Mouse (Mus musculus): ENCODE data around the gene Wbp1. TPM values are rescaled to one million over a fixed set of nuclear protein-coding genes. Genes with fewer than 3 reads are reported as not detected.

Wbp1 gene
- total and polyA plus RNA-seq, 3 experiments: 42.4 to 72.8 TPM; not detected in 1

DNA sequence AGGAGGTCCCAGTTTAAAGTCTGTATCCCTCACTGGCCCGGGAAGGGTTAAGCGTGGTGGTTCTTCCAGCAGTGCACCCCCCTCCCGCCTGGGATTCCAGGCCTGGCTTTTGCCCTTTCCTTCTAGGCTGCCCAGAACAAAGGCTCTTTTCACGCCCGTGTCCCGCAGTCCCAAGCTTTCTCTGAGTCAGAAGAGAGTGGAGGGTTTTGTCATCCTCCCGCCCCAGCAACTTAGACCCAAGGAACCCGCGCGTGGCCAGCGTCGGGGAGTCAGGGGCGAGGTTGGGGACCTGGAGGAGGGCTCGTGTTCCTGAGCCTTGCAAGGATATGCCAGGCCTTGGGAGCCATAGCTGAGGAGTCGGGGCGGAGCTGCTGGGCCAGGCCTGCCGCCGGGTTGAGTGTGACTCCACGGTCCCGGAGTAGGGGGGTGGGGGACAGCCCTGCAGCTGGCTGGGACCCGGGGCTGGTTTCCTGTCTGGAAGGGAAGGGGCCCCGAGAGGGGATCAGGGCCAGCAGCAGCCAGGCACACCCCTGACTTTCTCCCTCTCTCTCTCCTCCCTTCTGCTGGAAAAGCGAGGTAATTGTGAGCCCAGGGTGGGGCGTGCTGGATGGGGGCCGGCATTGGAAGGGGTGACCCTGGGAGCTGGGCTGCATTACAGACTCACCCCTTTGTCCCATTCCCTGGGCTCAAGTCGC is 15.7 kb upstream of the Wbp1 start (continued):
- no peak for TF ChIP-seq ZNF384 (IDR thresholded peaks at IDR 0.05; ENCODE audit: low read depth, low read length)
- TF ChIP-seq EP300 (IDR thresholded peaks at IDR 0.05; ENCODE audit: low read depth in 1 of 2, low read length in 2 of 2): no peak
- TF ChIP-seq CHD1 (IDR thresholded peaks at IDR 0.05; ENCODE audit: low read depth, low read length): 0 out of 2 replicates have a peak, but pooled peaks have one; percentile 68
- no peak for TF ChIP-seq E2F4 (IDR thresholded peaks at IDR 0.05; ENCODE audit: borderline replicate concordance, low read depth, low read length)
- no peak for TF ChIP-seq MXI1 (IDR thresholded peaks at IDR 0.05; ENCODE audit: low read depth, low read length)
- no peak for TF ChIP-seq GATA1 (IDR thresholded peaks at IDR 0.05; ENCODE audit: low read depth, low read length)
- TF ChIP-seq RCOR1 (IDR thresholded peaks at IDR 0.05; ENCODE audit: low read depth, low read length): no peak
- TF ChIP-seq JUND (IDR thresholded peaks at IDR 0.05; ENCODE audit: low read depth, low read length): no peak
- 0 out of 4 replicates have a peak, but pooled peaks of 1 of the 2 experiments have one; percentile 15 for TF ChIP-seq POLR2A (IDR thresholded peaks at IDR 0.05; ENCODE audit: control insufficient read depth in 1 of 2, insufficient read depth in 1 of 2, low read depth in 1 of 2, low read length in 2 of 2, poor library complexity in 1 of 2)
- TF ChIP-seq RAD21 (IDR thresholded peaks at IDR 0.05; ENCODE audit: low read depth, low read length): no peak
- TF ChIP-seq ZC3H11A (IDR thresholded peaks at IDR 0.05; ENCODE audit: low read depth, low read length): no peak
- TF ChIP-seq GABPA (IDR thresholded peaks at IDR 0.05; ENCODE audit: low read depth, low read length): no peak
- TF ChIP-seq TAL1 (IDR thresholded peaks at IDR 0.05; ENCODE audit: low read length): no peak
- no peak for TF ChIP-seq ELF1 (IDR thresholded peaks at IDR 0.05; ENCODE audit: low read depth, low read length)
- no peak for TF ChIP-seq MEF2A (IDR thresholded peaks at IDR 0.05; ENCODE audit: extremely low read depth, insufficient replicate concordance, low read depth, low read length, poor library complexity, severe bottlenecking)

- no peaks in the 10 kb centered on the region for H3K27me3 ChIP-seq (ENCODE audit: control insufficient read depth in 1 of 2, insufficient read depth in 2 of 2, low read length in 2 of 2)
- no peaks in the 10 kb centered on the region for H3K36me3 ChIP-seq (ENCODE audit: control insufficient read depth in 1 of 2, insufficient read depth in 2 of 2, low read length in 2 of 2)
- H3K9ac ChIP-seq (ENCODE audit: control insufficient read depth, low read depth, low read length, poor library complexity, severe bottlenecking): peak overlapping the region; percentile 89
- H3K4me1 ChIP-seq (ENCODE audit: control insufficient read depth in 1 of 2, insufficient read depth in 2 of 2, low read length in 2 of 2): peaks cover 0 to 15% of the 10 kb centered on the region in 2 experiments; a peak in 3 of 4 replicates
- peak; percentile 38 for DNase-seq (ENCODE audit: low read depth, low spot score)
- 0 out of 4 replicates have a peak, but pooled peaks of 1 of the 2 experiments have one; percentile 26 for TF ChIP-seq POLR2A (IDR thresholded peaks at IDR 0.05; ENCODE audit: control insufficient read depth in 1 of 2, insufficient read depth in 1 of 2, low read depth in 1 of 2, low read length in 2 of 2, poor library complexity in 1 of 2)
- no peak for TF ChIP-seq ZKSCAN1 (IDR thresholded peaks at IDR 0.05; ENCODE audit: low read depth, low read length)
- H3K27ac ChIP-seq (ENCODE audit: control insufficient read depth, low read depth, low read length): no peak overlapping the region
- peak overlapping the region; percentile 72 to 91 for H3K4me3 ChIP-seq (ENCODE audit: control insufficient read depth in 1 of 2, insufficient read depth in 1 of 2, low read depth in 2 of 2, low read length in 2 of 2)
- H3K9me3 ChIP-seq (replicated peaks; ENCODE audit: insufficient read depth, low read length): no peaks in the 10 kb centered on the region
- peaks cover 6% of the 10 kb centered on the region; the same call in 1 of the 2 replicates for H3K79me2 ChIP-seq (ENCODE audit: control insufficient read depth, insufficient read depth, low read length, poor library complexity)
These were observed 15.0 kb upstream of the Wbp1 start for GRCm38 (mm10) chr6:83136291-83136880.

All from MEL (cell line).